ENCODE assay signal across 8 mouse cellular contexts in genomic region chr5:36373246-36373891, GRCm38 (mm10). TPM values are rescaled to one million over a fixed set of nuclear protein-coding genes. Genes with fewer than 3 reads are reported as not detected.
DNase-seq lines count a peak whose midpoint lies in the region; ATAC-seq and TF ChIP-seq lines count a peak whose summit lies in the region.

No protein-coding gene starts in this region.

- TF ChIP-seq POLR2A in bone marrow, adult 2 months (IDR thresholded peaks at IDR 0.05; ENCODE audit: borderline replicate concordance, control insufficient read depth, low read depth, low read length), result 0 out of 2 replicates have a peak, but pooled peaks have one; percentile 17

- H3K4me3 ChIP-seq in liver, embryonic 12.5 days, result no peak overlapping the region
- H3K4me3 ChIP-seq in bone marrow, adult 2 months (replicated peaks; ENCODE audit: control insufficient read depth, low read depth, low read length), result no peak overlapping the region
- no peak overlapping the region for H3K4me3 ChIP-seq in limb, embryonic 15.5 days

- no peak for TF ChIP-seq CTCF in bone marrow, adult 2 months (IDR thresholded peaks at IDR 0.05; ENCODE audit: control insufficient read depth, insufficient read depth, low read length)

- whole genome bisulfite sequencing in liver, embryonic 12.5 days (ENCODE audit: insufficient replicate concordance), result 20% methylated on average over 11 of the region's 11 CpGs
- 6% methylated on average over 11 of the region's 11 CpGs for WGBS in bone marrow, adult 2 months
- 7% methylated on average over 11 of the region's 11 CpGs for WGBS in limb, embryonic 15.5 days

- 0 out of 2 replicates have a peak, but pooled peaks cover 4% of the 10 kb centered on the region for H3K27me3 ChIP-seq in liver, embryonic 12.5 days (replicated peaks)
- no peaks in the 10 kb centered on the region for H3K27me3 ChIP-seq in limb, embryonic 15.5 days

- H3K36me3 ChIP-seq in liver, embryonic 12.5 days, result no peaks in the 10 kb centered on the region
- H3K36me3 ChIP-seq in limb, embryonic 15.5 days, result no peaks in the 10 kb centered on the region

- H3K9me3 ChIP-seq in liver, embryonic 12.5 days (replicated peaks), result no peaks in the 10 kb centered on the region
- H3K9me3 ChIP-seq in limb, embryonic 15.5 days, result no peaks in the 10 kb centered on the region

- peaks cover 32% of the 10 kb centered on the region for H3K4me1 ChIP-seq in liver, embryonic 12.5 days
- H3K4me1 ChIP-seq in bone marrow, adult 2 months (ENCODE audit: control insufficient read depth, insufficient read depth, low read length), result peaks cover 13% of the 10 kb centered on the region
- peaks cover 87% of the 10 kb centered on the region for H3K4me1 ChIP-seq in limb, embryonic 15.5 days

- no peak overlapping the region for H3K4me2 ChIP-seq in liver, embryonic 12.5 days
- peak overlapping the region; percentile 15; the same call in 1 of the 2 replicates for H3K4me2 ChIP-seq in limb, embryonic 15.5 days

- no peak overlapping the region for H3K9ac ChIP-seq in liver, embryonic 12.5 days
- no peak overlapping the region for H3K9ac ChIP-seq in limb, embryonic 15.5 days

- ATAC-seq in liver, embryonic 12.5 days, result no peak
- peak; percentile 65 for ATAC-seq in limb, embryonic 15.5 days (ENCODE audit: insufficient number of reproducible peaks, low FRiP score, low TSS enrichment, low read depth)

- no peak overlapping the region for H3K27ac ChIP-seq in liver, embryonic 12.5 days
- H3K27ac ChIP-seq in bone marrow, adult 2 months (ENCODE audit: control insufficient read depth, insufficient read depth, low read depth, low read length, poor library complexity), result peak overlapping the region; percentile 82
- peak overlapping the region; percentile 57; the same call in 1 of the 2 replicates for H3K27ac ChIP-seq in limb, embryonic 15.5 days

- peak; percentile 29 for DNase-seq in liver
- peak; percentile 59 for DNase-seq in heart, postnatal 4 days
- peak; percentile 63 to 69 for DNase-seq in spleen, postnatal 36 days (ENCODE audit: low spot score in 2 of 2)
- DNase-seq in cerebellum, postnatal 25 days, result no peak
- no peak for DNase-seq in frontal cortex, postnatal 25 days (ENCODE audit: low spot score in 2 of 2)

RNA-seq across cellular contexts. Expression of gene Sorcs2, which starts 24.6 kb away (rescaled TPM):
- 1.2 and 1.6 TPM in 2 replicates for polyA plus RNA-seq in liver, embryonic 12.5 days (2016; fragmentation: Nextera tagmentation; extraction: Ambion mirVana)
- polyA plus RNA-seq in bone marrow, adult 2 months (2011; ENCODE audit: insufficient read depth, insufficient read length, low replicate concordance, missing spikeins), result 0.68 and 2.5 TPM in 2 replicates
- total RNA-seq in heart, postnatal 4 days (2021), result 10 to 100 TPM; 18.1 TPM
- 25.4 and 26.6 TPM in 2 replicates for polyA plus RNA-seq in limb, embryonic 15.5 days (2015; fragmentation: Nextera tagmentation; extraction: Ambion mirVana)

Comparison
In these comparisons a context has a peak if more than half of its experiments do, and no peak if none do; other contexts are left out.
1. DNase-seq: peak in liver (single experiment), heart, postnatal 4 days (single experiment) and spleen, postnatal 36 days (2 of 2); none in cerebellum, postnatal 25 days (0 of 2) and frontal cortex, postnatal 25 days (0 of 2).